Mouse (Mus musculus): ENCODE results near the gene Mlh3.

The Mlh3 gene

DNA sequence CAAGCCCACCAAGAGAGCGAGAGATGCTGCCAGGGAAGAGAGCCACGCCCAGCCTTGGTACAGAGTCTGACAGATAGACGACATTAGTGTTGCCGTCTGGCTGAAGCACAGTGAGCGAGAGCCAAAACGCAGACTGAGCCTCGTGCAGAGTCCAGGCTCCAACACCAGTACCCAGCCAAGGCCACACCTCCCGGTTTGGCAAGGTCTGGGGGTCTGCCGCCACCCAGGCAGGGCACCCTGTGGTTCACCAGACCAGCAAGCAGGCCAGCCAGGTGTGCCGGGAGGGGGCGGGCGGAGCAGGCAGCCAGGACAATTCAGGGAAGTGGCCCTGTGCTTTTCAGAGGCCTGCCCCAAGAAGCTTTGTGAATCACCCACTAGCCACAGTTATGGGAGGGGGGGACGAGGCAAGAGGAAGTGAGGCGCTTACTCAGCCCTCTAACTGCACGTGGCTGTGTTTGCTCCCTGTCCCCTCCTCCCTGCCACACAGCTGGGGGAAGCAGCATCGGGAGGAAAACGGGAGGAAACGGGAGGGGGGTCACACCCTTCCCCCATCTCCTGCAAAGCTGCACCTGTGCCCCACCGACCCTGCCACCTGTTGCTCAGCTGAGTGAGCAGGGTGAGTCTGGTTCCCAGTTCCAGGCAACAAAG is 77.8 kb downstream of the Mlh3 start:
- DNase-seq (ENCODE audit: low read depth, low spot score) = no peak

GRCm38 (mm10) chr12:85190290-85190689 is 80.1 kb downstream of the Mlh3 start:
- peak; percentile 33 for DNase-seq (ENCODE audit: low read depth, low spot score)

DNA sequence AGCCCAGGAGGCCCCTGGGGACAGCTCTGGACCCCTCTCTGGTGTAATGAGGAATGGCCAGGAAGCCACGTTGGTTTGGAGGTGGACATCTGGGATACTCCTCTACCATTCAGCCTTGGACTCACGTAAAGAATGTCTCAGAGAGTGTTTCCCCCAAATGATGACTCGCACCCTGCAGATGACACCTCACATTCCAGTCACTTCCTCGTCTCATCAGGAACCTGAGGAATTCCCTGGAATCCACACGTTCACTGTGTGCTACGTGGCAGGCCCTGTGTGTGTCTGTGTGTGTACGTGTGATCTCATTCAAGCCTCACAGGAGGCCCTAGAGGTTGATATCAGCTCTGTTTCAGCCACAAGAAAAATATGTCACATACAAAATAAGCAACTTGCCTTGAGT is 84.0 kb downstream of the Mlh3 start:
- DNase-seq (ENCODE audit: low read depth, low spot score) = no peak

GRCm38 (mm10) chr12:85185810-85186209 is 84.6 kb downstream of the Mlh3 start:
- no peak for DNase-seq (ENCODE audit: low read depth, low spot score)

Data from ES-CJ7 (cell line).